Mouse (Mus musculus) hindbrain, postnatal 0 days (tissue): Measurements from ENCODE around the gene Nrde2. TPM values are rescaled to one million over a fixed set of nuclear protein-coding genes. Genes with fewer than 3 reads are reported as not detected.

ENCODE experiments used
- ATAC-seq: fragments of 200-750 bp; cut with Nextera tagmentation; 2 replicates; pipeline ENCODE4 v1.8.0; 2017; ENCODE audit warnings: mild to moderate bottlenecking, moderate TSS enrichment, moderate library complexity
- DNase-seq: peaks from one replicate; pipeline ENCODE4 v3.0.0-alpha.2; 2015; ENCODE audit warnings: low spot score
- H3K27ac ChIP-seq: fragments of 300-500 bp; sonication (generic); 2 replicates; pipeline ENCODE4 v1.5.1; 2014; ENCODE audit warnings: mild to moderate bottlenecking
- H3K27me3 ChIP-seq: fragments of 300-500 bp; sonication (generic); 2 replicates; pipeline ENCODE4 v1.6.1; 2014; ENCODE audit warnings: low read length, mixed read lengths; ENCODE audit not compliant: insufficient read depth
- H3K36me3 ChIP-seq: fragments of 300-500 bp; sonication (generic); 2 replicates; pipeline ENCODE4 v1.6.1; 2014; ENCODE audit warnings: low read length, mixed read lengths; ENCODE audit not compliant: insufficient read depth
- H3K4me1 ChIP-seq: fragments of 300-500 bp; sonication (generic); 2 replicates; pipeline ENCODE4 v1.6.1; 2014; ENCODE audit warnings: antibody characterized with exemption, low read length, mixed read lengths; ENCODE audit not compliant: insufficient read depth
- H3K4me2 ChIP-seq: fragments of 300-500 bp; sonication (generic); 2 replicates; pipeline ENCODE4 v1.6.1; 2014; ENCODE audit warnings: low read depth, mild to moderate bottlenecking, low read length, moderate library complexity, mixed read lengths
- H3K4me3 ChIP-seq: fragments of 300-500 bp; sonication (generic); 2 replicates; pipeline ENCODE4 v1.5.1; 2014; ENCODE audit warnings: low read length
- H3K9ac ChIP-seq: fragments of 300-500 bp; sonication (generic); replicated peaks from 2 replicates; pipeline ENCODE4 v1.6.1; 2014; ENCODE audit warnings: mild to moderate bottlenecking, low read length, moderate library complexity, mixed read lengths
- H3K9me3 ChIP-seq: fragments of 300-500 bp; sonication (generic); 2 replicates; pipeline ENCODE4 v1.6.1; 2016; ENCODE audit warnings: low read length, mixed read lengths
- CTCF ChIP-seq: IDR thresholded peaks from 2 replicates; pipeline ENCODE4 v1.5.1; 2016; ENCODE audit warnings: antibody characterized with exemption, control low read depth, low read depth
- WGBS: fragments of 180-500 bp; shearing (Covaris S2); extraction: QIAGEN DNeasy Blood & Tissue Kit; methylation state at CpG from one replicate; pipeline ENCODE4 v1.1.7; 2014; 5-methylcytosine and 5-hydroxymethylcytosine counted together
- polyA plus RNA-seq: library from polyadenylated mRNA; unstranded; fragments of >200 nt; fragmentation: Nextera tagmentation; extraction: Ambion mirVana; gene quantifications from 2 replicates; pipeline ENCODE4 v1.2.1, GENCODE M21; 2015
- total RNA-seq: library from RNA; depleted of rRNA; stranded (reverse); fragments of >200 nt; gene quantifications from 2 replicates; pipeline ENCODE4 v1.2.3, GENCODE M21; 2014

The Nrde2 gene
- total and polyA plus RNA-seq, 2 experiments from 2014 or later = 13.6 to 20.5 TPM

DNA sequence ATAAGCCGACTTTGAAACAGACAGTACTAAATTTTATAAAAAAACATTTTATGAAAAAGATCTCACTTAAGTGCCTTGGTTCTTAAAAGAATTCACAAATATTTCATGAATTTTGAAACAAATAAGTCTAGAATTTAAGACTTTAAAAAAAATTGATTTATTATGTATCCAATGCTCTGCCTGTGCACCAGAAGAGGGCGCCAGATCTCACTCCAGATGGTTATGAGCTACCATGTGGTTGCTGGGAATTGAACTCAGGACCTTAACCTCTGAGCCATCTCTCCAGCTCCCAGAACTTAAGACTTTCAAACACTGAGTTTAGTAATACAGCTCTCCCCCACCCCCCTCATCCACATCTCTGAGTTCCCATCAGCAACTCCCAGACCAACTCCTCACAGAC is 23.2 kb upstream of the Nrde2 start:
- Histone ChIP-seq H3K4me2 (no peak overlapping the region), H3K9me3 (no peaks in the 10 kb centered on the region), H3K9ac (no peak overlapping the region), H3K4me3 (no peak overlapping the region), H3K27me3 (no peaks in the 10 kb centered on the region), H3K4me1 (no peaks in the 10 kb centered on the region; the same call in 1 of the 2 replicates), H3K27ac (no peak overlapping the region), H3K36me3 (no peaks in the 10 kb centered on the region)
- 79% methylated on average over 2 of the region's 2 CpGs for WGBS
- DNase-seq = no peak
- no peak for ATAC-seq
- TF ChIP-seq CTCF = 0 out of 2 replicates have a peak, but pooled peaks have one; percentile 9

DNA sequence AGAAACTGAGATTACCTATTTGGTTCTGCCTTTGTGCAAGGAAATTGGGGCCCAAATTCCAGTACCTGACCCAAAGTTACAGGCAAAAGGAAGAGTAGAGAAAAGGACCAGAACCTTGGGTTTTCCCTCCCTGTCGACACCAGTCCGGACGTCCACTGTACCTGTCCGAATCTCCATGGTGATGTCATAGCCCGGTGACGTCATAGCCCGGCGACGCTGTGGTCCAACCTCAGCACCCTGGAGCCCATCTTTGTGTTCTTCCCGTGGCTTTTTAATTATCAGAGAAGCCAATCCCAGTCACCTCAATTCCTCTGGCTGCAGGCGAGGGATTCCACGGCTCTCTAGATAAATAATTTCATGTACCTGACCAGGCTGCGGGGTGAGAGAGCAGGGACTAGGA is 21.3 kb upstream of the Nrde2 start:
- TF ChIP-seq CTCF = no peak
- 90% methylated on average over 13 of the region's 13 CpGs for WGBS
- Histone ChIP-seq H3K4me1 (no peaks in the 10 kb centered on the region; the same call in 1 of the 2 replicates), H3K27me3 (no peaks in the 10 kb centered on the region), H3K9ac (no peak overlapping the region), H3K9me3 (no peaks in the 10 kb centered on the region), H3K4me2 (no peak overlapping the region), H3K4me3 (no peak overlapping the region), H3K36me3 (no peaks in the 10 kb centered on the region), H3K27ac (no peak overlapping the region)
- DNase-seq (no peak), ATAC-seq (no peak)

DNA sequence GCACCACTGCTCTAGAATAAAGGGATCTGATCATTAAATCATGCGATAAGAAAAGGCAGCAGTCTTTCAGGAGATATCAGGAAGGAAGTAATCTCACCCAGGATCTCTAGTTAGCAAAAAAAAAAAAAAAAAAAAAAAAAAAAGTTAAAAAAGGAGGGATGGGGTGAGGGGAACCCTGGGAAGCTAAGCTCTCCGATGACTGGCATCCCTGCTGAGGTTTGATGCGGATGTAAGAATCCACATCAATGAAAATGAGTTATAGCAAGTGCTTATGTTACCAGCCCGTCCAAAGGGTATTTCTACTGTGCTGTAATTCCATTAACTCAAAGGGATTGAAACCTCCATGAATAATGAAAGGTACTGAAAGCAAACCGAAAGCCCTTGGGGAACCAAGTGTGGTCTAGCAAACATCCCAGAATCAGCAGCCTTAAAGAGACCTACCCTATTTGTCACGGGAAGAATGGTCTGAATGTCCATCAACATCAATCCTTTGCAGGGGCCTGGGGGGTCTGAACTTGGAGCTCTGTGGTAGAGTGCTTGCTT is 19.5 kb upstream of the Nrde2 start:
- no peaks in the 10 kb centered on the region for H3K27me3 ChIP-seq
- no peak overlapping the region for H3K9ac ChIP-seq
- DNase-seq (no peak), ATAC-seq (no peak)
- no peak for TF ChIP-seq CTCF
- H3K9me3 ChIP-seq = no peaks in the 10 kb centered on the region
- WGBS = 48% methylated on average over 6 of the region's 6 CpGs
- H3K36me3 ChIP-seq = no peaks in the 10 kb centered on the region
- H3K4me2 ChIP-seq = no peak overlapping the region
- H3K4me3 ChIP-seq = no peak overlapping the region
- H3K4me1 ChIP-seq = no peaks in the 10 kb centered on the region
- no peak overlapping the region for H3K27ac ChIP-seq

DNA sequence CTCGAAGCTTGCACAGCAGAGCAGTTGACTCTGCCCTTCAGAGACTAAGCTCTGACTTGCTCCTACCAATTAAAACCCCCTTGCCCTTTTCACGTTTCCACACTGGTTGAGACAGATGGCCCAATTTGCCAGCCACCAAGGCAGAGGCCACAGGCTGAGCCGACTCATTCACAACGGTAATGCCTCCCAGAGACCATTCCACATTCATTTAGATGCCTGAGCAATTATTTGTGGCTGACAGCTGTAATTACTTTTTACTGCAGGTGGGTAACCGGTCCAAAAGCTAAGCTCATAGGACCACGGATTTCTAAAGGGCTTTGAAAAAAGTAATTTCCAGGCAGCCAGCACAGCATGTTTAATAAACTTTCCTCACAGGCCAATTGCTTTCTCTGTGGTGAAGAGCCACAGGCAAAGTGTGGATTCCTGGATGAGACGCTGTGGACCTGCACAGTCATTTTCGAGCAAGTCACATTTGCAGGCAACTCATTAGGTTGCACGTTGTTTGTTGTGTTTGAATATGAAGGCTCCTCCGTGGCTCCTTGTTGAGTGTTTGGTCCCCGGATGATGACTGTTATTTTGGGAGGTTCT is 17.1 kb upstream of the Nrde2 start:
- Histone ChIP-seq H3K4me1 (no peaks in the 10 kb centered on the region), H3K4me3 (no peak overlapping the region), H3K9ac (no peak overlapping the region), H3K27ac (peak overlapping the region; percentile 32; the same call in 1 of the 2 replicates), H3K9me3 (no peaks in the 10 kb centered on the region), H3K36me3 (no peaks in the 10 kb centered on the region), H3K4me2 (no peak overlapping the region), H3K27me3 (no peaks in the 10 kb centered on the region)
- DNase-seq (peak; percentile 58), ATAC-seq (peak; percentile 59; the same call in 1 of the 2 replicates)
- 35% methylated on average over 11 of the region's 11 CpGs for WGBS
- no peak for TF ChIP-seq CTCF

DNA sequence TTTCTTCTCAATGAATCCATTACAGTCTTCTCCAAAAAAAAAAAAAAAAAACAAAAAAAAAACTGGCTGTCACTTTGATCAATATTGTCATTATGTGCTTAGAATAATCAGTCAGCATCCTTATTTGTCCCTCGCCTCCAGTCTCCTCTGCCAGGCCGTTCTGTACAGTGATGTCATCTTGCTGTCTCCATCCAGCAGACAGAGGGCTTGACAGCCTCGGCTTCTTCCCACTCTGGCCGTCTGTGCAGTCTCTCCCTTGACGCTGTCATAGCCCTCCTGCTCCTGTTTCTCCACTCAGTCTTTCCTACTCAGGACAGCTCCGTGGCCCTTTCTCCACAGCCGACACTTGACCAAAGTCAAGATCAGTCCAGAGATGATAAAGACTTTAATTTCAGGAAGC is 13.0 kb upstream of the Nrde2 start:
- no peak overlapping the region for H3K9ac ChIP-seq

DNA sequence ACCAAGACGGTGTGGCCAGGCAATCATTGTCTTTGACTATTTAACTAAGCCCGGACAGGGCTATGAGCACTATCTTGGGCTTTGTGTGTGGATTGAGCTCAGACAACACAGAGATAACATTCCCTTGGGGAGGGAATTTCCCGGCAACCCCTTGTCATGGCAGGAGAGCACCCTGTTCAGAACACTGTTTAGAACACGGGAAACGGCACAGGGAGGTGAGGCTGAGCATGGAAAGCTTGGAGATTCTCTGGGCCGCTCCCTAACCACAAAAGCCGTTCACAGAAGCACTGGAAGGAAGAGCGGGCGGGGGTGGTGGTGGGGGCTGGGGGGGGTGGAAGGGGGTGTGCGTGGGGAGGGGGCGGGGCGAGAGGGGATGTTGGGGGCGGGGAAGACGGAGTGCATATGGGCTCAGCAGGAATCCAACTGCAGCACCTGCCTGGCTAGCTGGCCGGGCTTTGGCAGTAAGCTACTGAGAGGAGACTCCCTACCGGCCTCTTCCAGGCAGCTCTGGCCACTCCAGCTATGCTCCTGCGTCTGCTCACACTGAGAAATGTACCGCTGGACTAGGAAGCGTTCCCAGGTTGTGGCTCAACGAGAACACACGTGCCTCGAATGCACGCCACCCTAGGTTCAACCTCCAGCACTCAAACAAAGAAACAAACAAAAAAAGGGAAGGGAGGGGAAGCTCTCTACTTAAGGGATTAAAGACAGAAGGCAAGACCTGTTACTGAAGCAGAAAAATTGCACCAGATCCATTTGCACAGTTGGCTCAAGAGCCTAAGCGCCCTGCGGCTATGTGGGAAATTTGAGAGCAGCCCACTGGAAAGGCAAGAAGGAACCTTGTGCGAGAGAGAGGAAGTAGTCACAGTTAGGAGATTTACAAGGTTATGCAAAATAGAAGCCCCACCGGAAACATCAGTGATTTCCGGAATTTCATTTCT is 8.7 kb upstream of the Nrde2 start:
- Histone ChIP-seq H3K36me3 (no peaks in the 10 kb centered on the region), H3K27ac (peak overlapping the region; percentile 78), H3K4me1 (peaks cover 5% of the 10 kb centered on the region; the same call in 1 of the 2 replicates), H3K4me3 (peak overlapping the region; percentile 6; the same call in 1 of the 2 replicates), H3K9ac (0 out of 2 replicates have a peak overlapping the region, but pooled peaks have one; percentile 37), H3K9me3 (no peaks in the 10 kb centered on the region), H3K27me3 (no peaks in the 10 kb centered on the region), H3K4me2 (peak overlapping the region; percentile 52)
- ATAC-seq (peak; percentile 67), DNase-seq (peak; percentile 73)
- no peak for TF ChIP-seq CTCF
- WGBS = 11% methylated on average over 28 of the region's 28 CpGs

More for the DNA sequence above, 13.0 kb upstream of the Nrde2 start:
- Histone ChIP-seq H3K4me3 (no peak overlapping the region), H3K9me3 (no peaks in the 10 kb centered on the region), H3K36me3 (no peaks in the 10 kb centered on the region), H3K4me1 (peaks cover 5% of the 10 kb centered on the region; the same call in 1 of the 2 replicates), H3K4me2 (no peak overlapping the region), H3K27ac (no peak overlapping the region), H3K27me3 (no peaks in the 10 kb centered on the region)
- ATAC-seq = no peak
- DNase-seq = peak; percentile 23
- WGBS = 58% methylated on average over 7 of the region's 7 CpGs
- no peak for TF ChIP-seq CTCF
